Mouse (Mus musculus): Measurements from ENCODE around the gene F2r. TPM values are rescaled to one million over a fixed set of nuclear protein-coding genes. Genes with fewer than 3 reads are reported as not detected.

The F2r gene
- polyA plus RNA-seq, 1 experiment from 2014 or later: 171 TPM

GRCm38 (mm10) chr13:95610786-95611562 is 7.3 kb downstream of the F2r start:
- Histone ChIP-seq H3K4me3 (ENCODE audit: low read depth, low read length) (no peak overlapping the region), H3K4me2 (no peak overlapping the region; the same call in 1 of the 2 replicates), H3K9me3 (replicated peaks; ENCODE audit: control insufficient read depth, low read length) (no peaks in the 10 kb centered on the region), H3K9ac (ENCODE audit: low read depth, low read length) (no peak overlapping the region), H3K36me3 (ENCODE audit: control insufficient read depth, insufficient read depth, low read length) (peaks cover 12% of the 10 kb centered on the region), H3K27me3 (ENCODE audit: control insufficient read depth, insufficient read depth, low read length) (no peaks in the 10 kb centered on the region), H3K27ac (ENCODE audit: low read depth, low read length) (peak overlapping the region; percentile 84), H3K4me1 (ENCODE audit: control insufficient read depth, insufficient read depth, low read length) (peaks cover 55% of the 10 kb centered on the region)
- ATAC-seq (replicated peaks; ENCODE audit: insufficient number of reproducible peaks, low FRiP score, low TSS enrichment): peak; percentile 55; the same call in 1 of the 2 replicates
- 50% methylated on average over 16 of the region's 16 CpGs for WGBS (ENCODE audit: insufficient replicate concordance)

- ATAC-seq (replicated peaks; ENCODE audit: insufficient number of reproducible peaks, low FRiP score, low TSS enrichment): no peak
- Histone ChIP-seq H3K27ac (ENCODE audit: low read depth, low read length) (no peak overlapping the region), H3K36me3 (ENCODE audit: control insufficient read depth, insufficient read depth, low read length) (peaks cover 18% of the 10 kb centered on the region), H3K4me1 (ENCODE audit: control insufficient read depth, insufficient read depth, low read length) (peaks cover 36% of the 10 kb centered on the region), H3K9ac (ENCODE audit: low read depth, low read length) (no peak overlapping the region), H3K9me3 (replicated peaks; ENCODE audit: control insufficient read depth, low read length) (no peaks in the 10 kb centered on the region), H3K4me3 (ENCODE audit: low read depth, low read length) (no peak overlapping the region), H3K27me3 (ENCODE audit: control insufficient read depth, insufficient read depth, low read length) (no peaks in the 10 kb centered on the region), H3K4me2 (no peak overlapping the region)
- 79% methylated on average over 2 of the region's 2 CpGs for WGBS (ENCODE audit: insufficient replicate concordance)
Observed at GRCm38 (mm10) chr13:95609088-95609420, 9.2 kb downstream of the F2r start.

GRCm38 (mm10) chr13:95608416-95609087 is 9.7 kb downstream of the F2r start:
- Histone ChIP-seq H3K9ac (ENCODE audit: low read depth, low read length) (no peak overlapping the region), H3K9me3 (replicated peaks; ENCODE audit: control insufficient read depth, low read length) (no peaks in the 10 kb centered on the region), H3K36me3 (ENCODE audit: control insufficient read depth, insufficient read depth, low read length) (peaks cover 23% of the 10 kb centered on the region), H3K4me1 (ENCODE audit: control insufficient read depth, insufficient read depth, low read length) (peaks cover 36% of the 10 kb centered on the region), H3K27me3 (ENCODE audit: control insufficient read depth, insufficient read depth, low read length) (no peaks in the 10 kb centered on the region), H3K4me3 (ENCODE audit: low read depth, low read length) (no peak overlapping the region), H3K4me2 (no peak overlapping the region), H3K27ac (ENCODE audit: low read depth, low read length) (no peak overlapping the region)
- WGBS (ENCODE audit: insufficient replicate concordance): 71% methylated on average over 6 of the region's 6 CpGs
- ATAC-seq (replicated peaks; ENCODE audit: insufficient number of reproducible peaks, low FRiP score, low TSS enrichment): no peak

GRCm38 (mm10) chr13:95607019-95607418 is 11.3 kb downstream of the F2r start:
- Histone ChIP-seq H3K4me3 (ENCODE audit: low read depth, low read length) (no peak overlapping the region), H3K4me1 (ENCODE audit: control insufficient read depth, insufficient read depth, low read length) (peaks cover 26% of the 10 kb centered on the region), H3K4me2 (no peak overlapping the region), H3K36me3 (ENCODE audit: control insufficient read depth, insufficient read depth, low read length) (peaks cover 28% of the 10 kb centered on the region), H3K27ac (ENCODE audit: low read depth, low read length) (no peak overlapping the region), H3K27me3 (ENCODE audit: control insufficient read depth, insufficient read depth, low read length) (no peaks in the 10 kb centered on the region), H3K9ac (ENCODE audit: low read depth, low read length) (no peak overlapping the region), H3K9me3 (replicated peaks; ENCODE audit: control insufficient read depth, low read length) (no peaks in the 10 kb centered on the region)
- WGBS (ENCODE audit: insufficient replicate concordance): 81% methylated on average over 8 of the region's 8 CpGs
- ATAC-seq (replicated peaks; ENCODE audit: insufficient number of reproducible peaks, low FRiP score, low TSS enrichment): no peak

- Histone ChIP-seq H3K4me3 (ENCODE audit: low read depth, low read length) (no peak overlapping the region), H3K27me3 (ENCODE audit: control insufficient read depth, insufficient read depth, low read length) (no peaks in the 10 kb centered on the region), H3K9ac (ENCODE audit: low read depth, low read length) (no peak overlapping the region), H3K4me1 (ENCODE audit: control insufficient read depth, insufficient read depth, low read length) (peaks cover 10% of the 10 kb centered on the region; the same call in 1 of the 2 replicates), H3K36me3 (ENCODE audit: control insufficient read depth, insufficient read depth, low read length) (peaks cover 22% of the 10 kb centered on the region), H3K27ac (ENCODE audit: low read depth, low read length) (no peak overlapping the region), H3K4me2 (no peak overlapping the region), H3K9me3 (replicated peaks; ENCODE audit: control insufficient read depth, low read length) (no peaks in the 10 kb centered on the region)
- 95% methylated on average over 25 of the region's 25 CpGs for WGBS (ENCODE audit: insufficient replicate concordance)
- ATAC-seq (replicated peaks; ENCODE audit: insufficient number of reproducible peaks, low FRiP score, low TSS enrichment): no peak
Observed at GRCm38 (mm10) chr13:95604288-95604687, 14.0 kb downstream of the F2r start.

GRCm38 (mm10) chr13:95599833-95600359 is 18.4 kb downstream of the F2r start:
- ATAC-seq (replicated peaks; ENCODE audit: insufficient number of reproducible peaks, low FRiP score, low TSS enrichment): no peak
- Histone ChIP-seq H3K4me3 (ENCODE audit: low read depth, low read length) (no peak overlapping the region), H3K4me1 (ENCODE audit: control insufficient read depth, insufficient read depth, low read length) (peaks cover 3% of the 10 kb centered on the region), H3K9ac (ENCODE audit: low read depth, low read length) (no peak overlapping the region), H3K36me3 (ENCODE audit: control insufficient read depth, insufficient read depth, low read length) (peaks cover 19% of the 10 kb centered on the region), H3K27me3 (ENCODE audit: control insufficient read depth, insufficient read depth, low read length) (no peaks in the 10 kb centered on the region), H3K4me2 (no peak overlapping the region), H3K27ac (ENCODE audit: low read depth, low read length) (no peak overlapping the region), H3K9me3 (replicated peaks; ENCODE audit: control insufficient read depth, low read length) (no peaks in the 10 kb centered on the region)
- WGBS (ENCODE audit: insufficient replicate concordance): 72% methylated on average over 3 of the region's 3 CpGs

GRCm38 (mm10) chr13:95598232-95598920 is 19.9 kb downstream of the F2r start:
- Histone ChIP-seq H3K4me3 (ENCODE audit: low read depth, low read length) (no peak overlapping the region), H3K27me3 (ENCODE audit: control insufficient read depth, insufficient read depth, low read length) (no peaks in the 10 kb centered on the region), H3K4me1 (ENCODE audit: control insufficient read depth, insufficient read depth, low read length) (peaks cover 3% of the 10 kb centered on the region), H3K27ac (ENCODE audit: low read depth, low read length) (no peak overlapping the region; the same call in 1 of the 2 replicates), H3K4me2 (no peak overlapping the region), H3K9ac (ENCODE audit: low read depth, low read length) (no peak overlapping the region), H3K9me3 (replicated peaks; ENCODE audit: control insufficient read depth, low read length) (no peaks in the 10 kb centered on the region), H3K36me3 (ENCODE audit: control insufficient read depth, insufficient read depth, low read length) (peaks cover 7% of the 10 kb centered on the region)
- 82% methylated on average over 18 of the region's 18 CpGs for WGBS (ENCODE audit: insufficient replicate concordance)
- no peak for ATAC-seq (replicated peaks; ENCODE audit: insufficient number of reproducible peaks, low FRiP score, low TSS enrichment)

- Histone ChIP-seq H3K4me2 (no peak overlapping the region), H3K4me3 (ENCODE audit: low read depth, low read length) (no peak overlapping the region), H3K27ac (ENCODE audit: low read depth, low read length) (no peak overlapping the region), H3K9ac (ENCODE audit: low read depth, low read length) (no peak overlapping the region), H3K36me3 (ENCODE audit: control insufficient read depth, insufficient read depth, low read length) (peaks cover 3% of the 10 kb centered on the region; the same call in 1 of the 2 replicates), H3K27me3 (ENCODE audit: control insufficient read depth, insufficient read depth, low read length) (no peaks in the 10 kb centered on the region), H3K4me1 (ENCODE audit: control insufficient read depth, insufficient read depth, low read length) (peaks cover 3% of the 10 kb centered on the region), H3K9me3 (replicated peaks; ENCODE audit: control insufficient read depth, low read length) (no peaks in the 10 kb centered on the region)
- WGBS (ENCODE audit: insufficient replicate concordance): 88% methylated on average over 10 of the region's 10 CpGs
- ATAC-seq (replicated peaks; ENCODE audit: insufficient number of reproducible peaks, low FRiP score, low TSS enrichment): no peak
Observed at GRCm38 (mm10) chr13:95597578-95597977, 20.7 kb downstream of the F2r start.
